Mouse (Mus musculus) lung, adult 2 months (tissue): ENCODE data around the gene Hacd2.

Experiments
- CTCF ChIP-seq: fragments of 200-500 bp; IDR thresholded peaks from 2 replicates; pipeline ENCODE4 v1.5.1; 2011; ENCODE audit warnings: mild to moderate bottlenecking, low read length, control low read depth; ENCODE audit not compliant: insufficient read depth
- POLR2A ChIP-seq: fragments of 200-500 bp; IDR thresholded peaks from 2 replicates; pipeline ENCODE4 v1.6.1; 2011; ENCODE audit warnings: low read depth, mild to moderate bottlenecking, control low read depth, low read length, borderline replicate concordance; ENCODE audit errors: extremely low read depth

- no peak for TF ChIP-seq POLR2A
- TF ChIP-seq CTCF: no peak
These were observed 18.8 kb downstream of the Hacd2 start for GRCm38 (mm10) chr16:35041001-35041400.
